Mouse (Mus musculus): ENCODE data around the gene Atp8b4. TPM values are rescaled to one million over a fixed set of nuclear protein-coding genes. Genes with fewer than 3 reads are reported as not detected.

The Atp8b4 gene
- polyA plus RNA-seq (2014; fragmentation: Nextera tagmentation; extraction: Ambion mirVana): 0.44 and 0.49 TPM in 2 replicates

DNA sequence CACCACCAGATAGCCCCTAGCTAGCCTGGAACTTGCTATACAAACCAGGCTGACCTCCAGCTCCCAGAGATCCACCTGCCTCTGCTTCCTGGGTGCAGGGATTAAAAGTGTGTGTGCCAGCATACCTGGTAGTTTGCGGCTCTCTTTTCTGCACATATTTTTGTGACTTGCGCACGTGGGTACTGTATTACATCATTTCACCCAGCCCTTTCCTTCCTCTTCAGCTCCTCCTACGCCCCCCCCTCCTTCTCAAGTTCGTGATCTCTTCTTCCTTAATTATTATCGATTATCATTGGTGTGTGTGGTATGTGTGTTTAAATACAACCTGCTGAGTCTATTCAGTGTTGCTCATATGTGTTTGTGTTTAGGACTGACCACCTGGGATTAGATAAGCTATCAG, at the start of gene Atp8b4:
Gene Atp8b4 (minus strand): TSS at position 154 of the 400 bp plus-strand sequence.
- Histone ChIP-seq H3K27me3 (ENCODE audit: control insufficient read depth, insufficient read depth, low read length) (no peaks in the 10 kb centered on the region), H3K4me3 (ENCODE audit: low read depth, low read length) (no peak within 1 kb of the TSS), H3K36me3 (ENCODE audit: control insufficient read depth, insufficient read depth, low read length) (no peaks in the 10 kb centered on the region), H3K27ac (ENCODE audit: low read depth, low read length) (no peak within 1 kb of the TSS), H3K4me2 (ENCODE audit: low read depth, low read length, severe bottlenecking) (no peak within 1 kb of the TSS), H3K9ac (ENCODE audit: low read length) (no peak within 1 kb of the TSS), H3K4me1 (replicated peaks; ENCODE audit: control insufficient read depth, insufficient read depth, low read length) (no peaks in the 10 kb centered on the region), H3K9me3 (ENCODE audit: control insufficient read depth, low read length) (no peaks in the 10 kb centered on the region)
- DNase-seq (ENCODE audit: low spot score): no peak
- ATAC-seq (replicated peaks; ENCODE audit: low FRiP score): no peak
- WGBS: 90% methylated on average over 6 of the region's 6 CpGs

- H3K9ac ChIP-seq (ENCODE audit: low read length): no peak overlapping the region
- 84% methylated on average over 7 of the region's 7 CpGs for WGBS
- no peak overlapping the region for H3K27ac ChIP-seq (ENCODE audit: low read depth, low read length)
- peaks cover 12% of the 10 kb centered on the region for H3K4me1 ChIP-seq (replicated peaks; ENCODE audit: control insufficient read depth, insufficient read depth, low read length)
- no peak overlapping the region for H3K4me2 ChIP-seq (ENCODE audit: low read depth, low read length, severe bottlenecking)
- no peaks in the 10 kb centered on the region for H3K9me3 ChIP-seq (ENCODE audit: control insufficient read depth, low read length)
- peaks cover 29% of the 10 kb centered on the region for H3K27me3 ChIP-seq (ENCODE audit: control insufficient read depth, insufficient read depth, low read length)
- ATAC-seq (replicated peaks; ENCODE audit: low FRiP score) (no peak), DNase-seq (ENCODE audit: low spot score) (no peak)
- H3K36me3 ChIP-seq (ENCODE audit: control insufficient read depth, insufficient read depth, low read length): no peaks in the 10 kb centered on the region
- H3K4me3 ChIP-seq (ENCODE audit: low read depth, low read length): no peak overlapping the region
Measured at GRCm38 (mm10) chr2:126549681-126550080, 49.2 kb upstream of the Atp8b4 start.

DNA sequence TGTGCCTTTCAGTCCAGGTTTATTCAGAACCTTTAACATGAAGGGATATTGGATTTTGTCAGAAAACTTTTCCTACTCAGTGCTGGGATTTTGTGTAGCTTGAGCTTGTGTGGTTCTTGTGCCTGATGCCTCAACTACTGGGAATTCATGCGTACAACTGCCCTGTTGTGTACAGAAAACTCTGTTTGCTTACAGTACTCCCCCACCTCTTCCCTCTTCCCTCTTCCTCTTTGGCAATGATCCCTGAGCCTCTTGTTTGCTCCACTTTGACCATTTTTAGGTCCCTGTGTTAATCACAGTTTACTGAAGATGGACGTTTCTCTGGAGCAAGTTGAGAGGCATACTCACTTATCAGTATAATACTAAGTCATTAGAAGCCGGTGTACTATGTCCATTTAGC, 45.9 kb upstream of the Atp8b4 start:
- Histone ChIP-seq H3K4me3 (ENCODE audit: low read depth, low read length) (no peak overlapping the region), H3K27ac (ENCODE audit: low read depth, low read length) (no peak overlapping the region), H3K9ac (ENCODE audit: low read length) (no peak overlapping the region), H3K27me3 (ENCODE audit: control insufficient read depth, insufficient read depth, low read length) (peaks cover 4% of the 10 kb centered on the region), H3K4me1 (replicated peaks; ENCODE audit: control insufficient read depth, insufficient read depth, low read length) (no peaks in the 10 kb centered on the region), H3K9me3 (ENCODE audit: control insufficient read depth, low read length) (no peaks in the 10 kb centered on the region), H3K4me2 (ENCODE audit: low read depth, low read length, severe bottlenecking) (no peak overlapping the region), H3K36me3 (ENCODE audit: control insufficient read depth, insufficient read depth, low read length) (no peaks in the 10 kb centered on the region)
- ATAC-seq (replicated peaks; ENCODE audit: low FRiP score) (no peak), DNase-seq (ENCODE audit: low spot score) (no peak)
- WGBS: 91% methylated on average over 3 of the region's 3 CpGs

- WGBS: 75% methylated on average over 5 of the region's 5 CpGs
- ATAC-seq (replicated peaks; ENCODE audit: low FRiP score): no peak
- H3K27me3 ChIP-seq (ENCODE audit: control insufficient read depth, insufficient read depth, low read length): no peaks in the 10 kb centered on the region; the same call in 1 of the 2 replicates
Measured at GRCm38 (mm10) chr2:126545297-126545696, 44.8 kb upstream of the Atp8b4 start.

DNA sequence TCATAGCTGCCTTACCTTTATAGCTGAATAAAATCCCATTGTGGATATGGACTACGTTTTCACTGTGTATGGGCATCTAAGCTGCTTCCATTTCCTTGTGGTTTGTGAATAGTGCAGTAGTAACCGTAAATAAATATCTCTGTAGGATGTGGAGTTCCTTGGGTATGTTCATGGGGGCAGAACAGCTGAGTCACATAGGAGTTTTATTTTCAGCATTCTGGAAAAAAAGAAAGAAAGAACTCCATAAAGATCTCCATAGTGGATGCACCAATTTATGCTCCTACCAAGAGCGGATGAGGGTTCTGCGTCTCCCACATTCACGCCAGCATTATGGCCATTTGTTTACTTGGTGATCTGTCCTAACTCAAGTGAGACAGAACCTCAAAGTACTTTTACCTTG, 41.7 kb upstream of the Atp8b4 start:
- Histone ChIP-seq H3K27ac (ENCODE audit: low read depth, low read length) (no peak overlapping the region), H3K4me3 (ENCODE audit: low read depth, low read length) (no peak overlapping the region), H3K9ac (ENCODE audit: low read length) (no peak overlapping the region), H3K4me2 (ENCODE audit: low read depth, low read length, severe bottlenecking) (no peak overlapping the region), H3K36me3 (ENCODE audit: control insufficient read depth, insufficient read depth, low read length) (no peaks in the 10 kb centered on the region), H3K4me1 (replicated peaks; ENCODE audit: control insufficient read depth, insufficient read depth, low read length) (no peaks in the 10 kb centered on the region), H3K27me3 (ENCODE audit: control insufficient read depth, insufficient read depth, low read length) (no peaks in the 10 kb centered on the region), H3K9me3 (ENCODE audit: control insufficient read depth, low read length) (no peaks in the 10 kb centered on the region)
- 91% methylated on average over 5 of the region's 5 CpGs for WGBS
- no peak for DNase-seq (ENCODE audit: low spot score)
- no peak for ATAC-seq (replicated peaks; ENCODE audit: low FRiP score)

More at GRCm38 (mm10) chr2:126545297-126545696, 44.8 kb upstream of the Atp8b4 start:
- H3K4me2 ChIP-seq (ENCODE audit: low read depth, low read length, severe bottlenecking): no peak overlapping the region
- no peak overlapping the region for H3K4me3 ChIP-seq (ENCODE audit: low read depth, low read length)
- no peaks in the 10 kb centered on the region for H3K4me1 ChIP-seq (replicated peaks; ENCODE audit: control insufficient read depth, insufficient read depth, low read length)
- no peak overlapping the region for H3K27ac ChIP-seq (ENCODE audit: low read depth, low read length)
- H3K9ac ChIP-seq (ENCODE audit: low read length): no peak overlapping the region
- no peak for DNase-seq (ENCODE audit: low spot score)
- H3K36me3 ChIP-seq (ENCODE audit: control insufficient read depth, insufficient read depth, low read length): no peaks in the 10 kb centered on the region
- H3K9me3 ChIP-seq (ENCODE audit: control insufficient read depth, low read length): no peaks in the 10 kb centered on the region

DNA sequence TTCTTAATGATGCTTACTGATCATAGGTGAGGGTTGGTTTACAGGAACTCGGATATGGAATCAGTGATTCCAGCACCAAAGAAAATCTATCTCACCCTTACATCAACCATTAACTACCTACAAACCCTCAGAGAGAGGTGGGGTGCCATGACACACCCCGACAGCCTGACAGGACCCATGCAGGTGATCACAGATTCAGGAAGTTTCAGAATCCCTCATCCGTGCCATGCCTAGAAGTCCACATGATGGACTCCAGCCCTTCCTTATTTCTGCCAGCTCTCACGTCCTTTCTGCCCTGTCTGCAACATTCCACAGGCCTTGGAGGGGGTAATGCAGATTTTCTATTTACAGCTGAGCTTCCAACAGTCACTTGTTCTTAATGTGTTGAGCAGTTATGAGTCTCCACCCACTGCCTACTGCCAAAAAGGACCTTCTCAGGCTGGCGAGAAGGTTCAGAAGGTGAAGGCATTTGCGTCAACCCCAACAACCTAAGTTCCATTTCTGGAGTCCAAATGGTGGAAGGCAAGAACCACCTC, 40.0 kb upstream of the Atp8b4 start:
- Histone ChIP-seq H3K27me3 (ENCODE audit: control insufficient read depth, insufficient read depth, low read length) (no peaks in the 10 kb centered on the region), H3K27ac (ENCODE audit: low read depth, low read length) (no peak overlapping the region), H3K4me2 (ENCODE audit: low read depth, low read length, severe bottlenecking) (no peak overlapping the region), H3K4me3 (ENCODE audit: low read depth, low read length) (no peak overlapping the region), H3K9ac (ENCODE audit: low read length) (no peak overlapping the region), H3K36me3 (ENCODE audit: control insufficient read depth, insufficient read depth, low read length) (no peaks in the 10 kb centered on the region), H3K4me1 (replicated peaks; ENCODE audit: control insufficient read depth, insufficient read depth, low read length) (no peaks in the 10 kb centered on the region), H3K9me3 (ENCODE audit: control insufficient read depth, low read length) (no peaks in the 10 kb centered on the region)
- 86% methylated on average over 6 of the region's 6 CpGs for WGBS
- DNase-seq (ENCODE audit: low spot score) (no peak), ATAC-seq (replicated peaks; ENCODE audit: low FRiP score) (no peak)

DNA sequence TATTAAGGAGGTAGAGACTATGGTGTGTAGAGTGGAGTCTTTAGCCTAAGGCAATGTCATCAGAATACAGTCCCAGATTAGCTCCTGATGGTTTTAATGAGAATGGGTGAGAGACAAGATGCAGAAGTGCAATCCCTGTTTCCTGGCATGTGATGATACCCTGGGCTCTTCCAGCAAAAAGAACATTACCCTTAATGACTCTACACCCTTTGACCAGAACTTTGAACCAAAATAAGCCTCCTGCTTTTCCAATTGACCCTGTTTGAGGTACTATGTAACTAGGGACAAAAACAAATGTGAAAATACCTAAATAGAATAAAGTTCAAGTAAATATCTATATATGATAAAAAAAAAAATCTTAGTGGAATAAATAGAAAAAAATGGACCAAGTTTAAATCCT, 37.2 kb upstream of the Atp8b4 start:
- H3K27ac ChIP-seq (ENCODE audit: low read depth, low read length): no peak overlapping the region
- no peaks in the 10 kb centered on the region for H3K4me1 ChIP-seq (replicated peaks; ENCODE audit: control insufficient read depth, insufficient read depth, low read length)
- no peak for DNase-seq (ENCODE audit: low spot score)
- no peaks in the 10 kb centered on the region for H3K9me3 ChIP-seq (ENCODE audit: control insufficient read depth, low read length)
- H3K4me2 ChIP-seq (ENCODE audit: low read depth, low read length, severe bottlenecking): no peak overlapping the region
- H3K9ac ChIP-seq (ENCODE audit: low read length): no peak overlapping the region
- ATAC-seq (replicated peaks; ENCODE audit: low FRiP score): no peak
- H3K27me3 ChIP-seq (ENCODE audit: control insufficient read depth, insufficient read depth, low read length): no peaks in the 10 kb centered on the region
- H3K4me3 ChIP-seq (ENCODE audit: low read depth, low read length): no peak overlapping the region
- H3K36me3 ChIP-seq (ENCODE audit: control insufficient read depth, insufficient read depth, low read length): no peaks in the 10 kb centered on the region

GRCm38 (mm10) chr2:126530581-126530980, 30.1 kb upstream of the Atp8b4 start:
- no peaks in the 10 kb centered on the region for H3K9me3 ChIP-seq (ENCODE audit: control insufficient read depth, low read length)
- no peak overlapping the region for H3K27ac ChIP-seq (ENCODE audit: low read depth, low read length)
- DNase-seq (ENCODE audit: low spot score): no peak
- H3K36me3 ChIP-seq (ENCODE audit: control insufficient read depth, insufficient read depth, low read length): no peaks in the 10 kb centered on the region
- no peak overlapping the region for H3K9ac ChIP-seq (ENCODE audit: low read length)
- no peak overlapping the region for H3K4me3 ChIP-seq (ENCODE audit: low read depth, low read length)
- no peak for ATAC-seq (replicated peaks; ENCODE audit: low FRiP score)
- WGBS: 80% methylated on average over 3 of the region's 3 CpGs
- H3K27me3 ChIP-seq (ENCODE audit: control insufficient read depth, insufficient read depth, low read length): no peaks in the 10 kb centered on the region
- no peaks in the 10 kb centered on the region for H3K4me1 ChIP-seq (replicated peaks; ENCODE audit: control insufficient read depth, insufficient read depth, low read length)
- no peak overlapping the region for H3K4me2 ChIP-seq (ENCODE audit: low read depth, low read length, severe bottlenecking)

DNA sequence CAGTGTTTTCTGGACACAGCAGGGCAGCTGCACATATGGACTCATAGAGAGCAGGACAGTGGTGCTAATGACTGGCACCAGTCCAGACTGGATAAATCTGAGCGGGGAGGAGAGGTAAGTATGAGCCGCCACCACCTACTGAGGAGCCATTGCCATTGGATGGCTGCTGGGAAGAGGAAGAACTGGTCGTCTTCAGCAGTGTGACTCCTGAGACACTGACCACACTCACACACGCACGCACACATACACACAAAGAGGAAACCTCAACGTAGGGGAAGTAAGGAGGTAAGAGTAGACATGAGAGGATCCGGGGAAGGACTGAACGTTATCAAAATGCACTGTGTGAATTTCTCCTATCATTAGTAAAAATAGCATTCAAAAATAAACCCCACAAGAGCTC, 27.0 kb upstream of the Atp8b4 start:
- H3K4me3 ChIP-seq (ENCODE audit: low read depth, low read length): no peak overlapping the region
- no peaks in the 10 kb centered on the region for H3K4me1 ChIP-seq (replicated peaks; ENCODE audit: control insufficient read depth, insufficient read depth, low read length)
- H3K9ac ChIP-seq (ENCODE audit: low read length): no peak overlapping the region
- no peak overlapping the region for H3K4me2 ChIP-seq (ENCODE audit: low read depth, low read length, severe bottlenecking)
- WGBS: 92% methylated on average over 8 of the region's 8 CpGs
- ATAC-seq (replicated peaks; ENCODE audit: low FRiP score) (no peak), DNase-seq (ENCODE audit: low spot score) (no peak)
- H3K27ac ChIP-seq (ENCODE audit: low read depth, low read length): no peak overlapping the region
- H3K36me3 ChIP-seq (ENCODE audit: control insufficient read depth, insufficient read depth, low read length): no peaks in the 10 kb centered on the region
- no peaks in the 10 kb centered on the region for H3K9me3 ChIP-seq (ENCODE audit: control insufficient read depth, low read length)
- no peaks in the 10 kb centered on the region for H3K27me3 ChIP-seq (ENCODE audit: control insufficient read depth, insufficient read depth, low read length)
